Mouse (Mus musculus): ENCODE data around the gene Tmem126b.

Gene Tmem126b

DNA sequence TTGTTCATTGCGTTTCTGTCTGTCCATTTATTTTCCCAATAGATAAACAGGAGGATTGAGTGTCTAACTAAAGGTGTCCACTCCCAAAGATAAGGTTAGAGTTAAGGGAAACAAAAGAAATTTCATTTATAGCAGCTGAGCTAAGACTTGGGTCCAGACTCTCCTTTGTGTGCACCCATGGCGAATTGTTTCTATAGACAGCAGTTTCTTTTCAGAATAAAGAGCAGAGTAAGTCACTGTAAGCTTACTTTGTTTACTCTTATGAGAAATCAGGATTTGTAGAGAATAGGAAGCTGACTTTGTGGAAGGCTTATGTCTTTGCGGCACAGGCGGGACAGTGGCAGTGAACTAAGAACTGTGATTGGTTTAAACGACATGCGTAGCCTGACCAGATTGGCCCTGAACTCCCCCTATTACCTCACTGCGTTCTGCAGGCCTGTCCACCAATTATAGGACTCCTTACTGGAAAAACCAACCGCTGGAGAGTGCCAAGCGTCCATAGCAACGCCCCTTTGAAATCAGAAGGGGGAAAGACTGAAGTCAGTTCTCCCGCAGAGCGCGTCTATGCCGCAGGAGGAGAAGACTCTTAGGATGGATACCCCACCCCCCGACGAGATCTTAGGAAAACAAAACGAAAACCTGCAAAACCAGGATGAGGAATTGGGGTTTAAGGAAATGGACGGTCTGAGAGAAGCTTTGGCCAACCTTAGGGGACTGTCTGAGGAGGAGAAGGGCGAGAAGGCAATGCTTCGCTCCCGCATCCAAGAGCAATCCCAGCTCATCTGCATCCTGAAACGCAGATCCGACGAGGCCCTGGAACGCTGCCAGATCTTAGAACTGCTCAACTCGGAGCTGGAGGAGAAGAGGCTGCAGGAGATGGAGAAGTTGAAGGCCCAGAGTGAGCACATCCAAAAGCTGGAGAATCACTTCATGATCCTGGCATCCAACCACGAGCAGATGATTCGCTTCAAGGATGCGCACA, 49.5 kb downstream of the Tmem126b start, which contains the start of gene Ccdc89:
Gene Ccdc89, plus strand, starts transcription at position 558 of the 982 bp plus-strand sequence.
- peak; percentile 81 for DNase-seq (ENCODE audit: low spot score)

All from yolk sac, embryonic 10.5 days (tissue).